In the genomic region with DNA sequence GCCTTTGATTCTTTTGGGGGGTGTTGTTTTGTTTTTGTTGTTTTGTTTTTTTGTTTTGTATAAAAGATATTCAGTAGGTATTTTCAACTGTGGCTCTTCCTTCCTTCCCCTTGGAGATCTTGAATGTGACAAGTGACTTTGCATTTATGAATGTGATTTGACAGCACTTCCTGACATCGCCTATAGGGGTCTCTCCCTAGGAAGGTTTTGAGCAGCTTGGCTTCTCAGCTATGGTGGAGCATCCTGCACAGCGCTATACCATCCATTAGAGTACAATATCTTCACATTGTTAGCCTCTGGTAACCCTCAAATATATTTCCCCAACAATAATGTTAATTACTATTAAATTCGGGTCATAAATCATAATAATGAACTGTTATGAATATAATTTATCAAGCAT, we compare ENCODE assay signal across 9 mouse cellular contexts.
DNase-seq lines count a peak whose midpoint lies in the region; ATAC-seq and TF ChIP-seq lines count a peak whose summit lies in the region.
"Had no signal": no experiment of that assay in that cellular context is flagged by ENCODE, and none has a peak within 500 bp of the region (broad histone marks: within the 10 kb centered on the region; RNA-seq: fewer than 3 reads in every experiment).

No protein-coding gene starts in this region.

- no peak overlapping the region for H3K9ac ChIP-seq in hindbrain, embryonic 13.5 days
- H3K9ac ChIP-seq in hindbrain, embryonic 16.5 days (ENCODE audit: low read depth, low read length), result no peak overlapping the region
- H3K9ac ChIP-seq in CH12.LX (ENCODE audit: insufficient read depth, low read depth), result no peak overlapping the region
- H3K9ac ChIP-seq: midbrain, embryonic 12.5 days had no signal

- TF ChIP-seq RAD21 in CH12.LX (IDR thresholded peaks at IDR 0.05; ENCODE audit: low read depth, low read length), result peak; percentile 60

- no peaks in the 10 kb centered on the region for H3K9me3 ChIP-seq in hindbrain, embryonic 13.5 days
- H3K9me3 ChIP-seq in hindbrain, embryonic 16.5 days (ENCODE audit: control insufficient read depth, low read length), result no peaks in the 10 kb centered on the region
- no peaks in the 10 kb centered on the region for H3K9me3 ChIP-seq in CH12.LX (replicated peaks; ENCODE audit: low read length)
- H3K9me3 ChIP-seq: midbrain, embryonic 12.5 days had no signal

- dilution Hi-C loops in CH12.LX (cut with MboI; ENCODE audit: extremely low pct_ligation_motif_present, extremely low pct_unique_long_range_greater_than_20kb, low sequenced_read_pairs), result no loop called here

- no peaks in the 10 kb centered on the region for H3K36me3 ChIP-seq in hindbrain, embryonic 13.5 days
- no peaks in the 10 kb centered on the region for H3K36me3 ChIP-seq in hindbrain, embryonic 16.5 days (ENCODE audit: control insufficient read depth, insufficient read depth, low read length)
- peaks cover 42 to 84% of the 10 kb centered on the region in 2 experiments for H3K36me3 ChIP-seq in CH12.LX (replicated peaks in 1 of 2; ENCODE audit: control insufficient read depth in 1 of 2, insufficient read depth in 1 of 2, low read length in 1 of 2)
- H3K36me3 ChIP-seq: midbrain, embryonic 12.5 days had no signal

- no peak for TF ChIP-seq POLR2A in CH12.LX (IDR thresholded peaks at IDR 0.05; ENCODE audit: low read depth, low read length)

- in situ Hi-C loops in CH12.LX (cut with MboI; ENCODE audit: low pct_ligation_motif_present, low pct_unique_long_range_greater_than_20kb, low sequenced_read_pairs), result no loop called here

- H3K27ac ChIP-seq in hindbrain, embryonic 13.5 days, result no peak overlapping the region
- H3K27ac ChIP-seq in hindbrain, embryonic 16.5 days (ENCODE audit: low read depth, low read length), result no peak overlapping the region
- H3K27ac ChIP-seq in CH12.LX (ENCODE audit: insufficient read depth, low read depth), result no peak overlapping the region
- H3K27ac ChIP-seq: midbrain, embryonic 12.5 days had no signal

- no peak overlapping the region for H3K4me3 ChIP-seq in hindbrain, embryonic 13.5 days
- H3K4me3 ChIP-seq in hindbrain, embryonic 16.5 days (ENCODE audit: low read length), result no peak overlapping the region
- no peak overlapping the region for H3K4me3 ChIP-seq in CH12.LX (replicated peaks in 1 of 3; ENCODE audit: low read depth in 2 of 3, low read length in 2 of 3, poor library complexity in 1 of 3)
- H3K4me3 ChIP-seq: midbrain, embryonic 12.5 days had no signal

- H3K79me2 ChIP-seq in CH12.LX (replicated peaks; ENCODE audit: control insufficient read depth, extremely low read depth, insufficient read depth, poor library complexity, severe bottlenecking), result no peaks in the 10 kb centered on the region

- H3K4me1 ChIP-seq in hindbrain, embryonic 13.5 days (replicated peaks), result peaks cover 12% of the 10 kb centered on the region; the same call in 1 of the 2 replicates
- H3K4me1 ChIP-seq in hindbrain, embryonic 16.5 days (ENCODE audit: control insufficient read depth, insufficient read depth, low read depth, low read length), result peaks cover 5% of the 10 kb centered on the region; the same call in 1 of the 2 replicates
- H3K4me1 ChIP-seq in CH12.LX (ENCODE audit: control insufficient read depth in 1 of 2, insufficient read depth in 2 of 2), result peaks cover 3 to 31% of the 10 kb centered on the region in 2 experiments

- DNase-seq in CH12.LX (ENCODE audit: extremely low read depth), result peak; percentile 55
- DNase-seq in urinary bladder, adult 18-20 months (ENCODE audit: low spot score in 2 of 2), result no peak
- DNase-seq in adrenal gland, adult 18-20 months (ENCODE audit: low spot score in 2 of 2), result no peak
- DNase-seq in right cerebral cortex, adult 2 months (ENCODE audit: low spot score in 2 of 2), result no peak

- 59% methylated on average over 3 of the region's 3 CpGs for WGBS in hindbrain, embryonic 13.5 days
- 65% methylated on average over 3 of the region's 3 CpGs for WGBS in hindbrain, embryonic 16.5 days

- 0 out of 2 replicates have a peak, but pooled peaks have one; percentile 47 for ATAC-seq in hindbrain, embryonic 13.5 days (ENCODE audit: low FRiP score)
- ATAC-seq in hindbrain, embryonic 16.5 days, result no peak
- ATAC-seq in common myeloid progenitor, adult 5-6 weeks (replicated peaks; ENCODE audit: low read depth, poor library complexity, severe bottlenecking), result peak; percentile 81
- peak; percentile 59 for ATAC-seq in neutrophil, adult 5-6 weeks (ENCODE audit: extremely low read depth, insufficient number of reproducible peaks, low FRiP score, poor library complexity, severe bottlenecking)

- TF ChIP-seq CTCF in CH12.LX (conservative IDR thresholded peaks at IDR 0.05 in 1 of 2, IDR thresholded peaks at IDR 0.05 in 1 of 2; ENCODE audit: low read depth in 2 of 2, low read length in 2 of 2), result peak; percentile 65 to 71

- no peaks in the 10 kb centered on the region for H3K27me3 ChIP-seq in hindbrain, embryonic 13.5 days
- no peaks in the 10 kb centered on the region; the same call in 1 of the 2 replicates for H3K27me3 ChIP-seq in hindbrain, embryonic 16.5 days (replicated peaks; ENCODE audit: control insufficient read depth, insufficient read depth, low read length)
- no peaks in the 10 kb centered on the region for H3K27me3 ChIP-seq in CH12.LX (replicated peaks)
- H3K27me3 ChIP-seq: midbrain, embryonic 12.5 days had no signal

- no peak overlapping the region for H3K4me2 ChIP-seq in hindbrain, embryonic 13.5 days
- H3K4me2 ChIP-seq in hindbrain, embryonic 16.5 days (ENCODE audit: low read length), result no peak overlapping the region
- H3K4me2 ChIP-seq in CH12.LX (ENCODE audit: insufficient read depth, low read depth, poor library complexity, severe bottlenecking), result no peak overlapping the region
- H3K4me2 ChIP-seq: midbrain, embryonic 12.5 days had no signal

- no peak for TF ChIP-seq EP300 in CH12.LX (IDR thresholded peaks at IDR 0.05; ENCODE audit: low read length)

TF ChIP-seq in CH12.LX, 34 proteins besides CTCF, POLR2A, EP300 and RAD21:
- TF ChIP-seq ETS1 (conservative IDR thresholded peaks at IDR 0.05; ENCODE audit: low read depth, low read length), result no peak
- 0 out of 2 replicates have a peak, but pooled peaks have one; percentile 4 for TF ChIP-seq TBP (conservative IDR thresholded peaks at IDR 0.05; ENCODE audit: low read depth, low read length)
- peak; percentile 62 for TF ChIP-seq SMC3 (IDR thresholded peaks at IDR 0.05; ENCODE audit: low read depth, low read length)
TF ChIP-seq in CH12.LX: peak in this region for 2.
